Mouse (Mus musculus) midbrain, embryonic 16.5 days (tissue): ENCODE measurements around the gene Sgk1. TPM values are rescaled to one million over a fixed set of nuclear protein-coding genes. Genes with fewer than 3 reads are reported as not detected.

Experiments used
- ATAC-seq: fragments of 200-750 bp; cut with Nextera tagmentation; 2 replicates; pipeline ENCODE4 v1.8.0; 2017; ENCODE audit warnings: moderate TSS enrichment
- H3K27ac ChIP-seq: fragments of 300-500 bp; sonication (generic); 2 replicates; pipeline ENCODE4 v1.5.1; 2014; ENCODE audit warnings: mild to moderate bottlenecking, low read length, mixed read lengths
- H3K27me3 ChIP-seq: fragments of 300-500 bp; sonication (generic); 2 replicates; pipeline ENCODE4 v1.6.1; 2014; ENCODE audit warnings: low read depth, low read length, mixed read lengths; ENCODE audit not compliant: control insufficient read depth, insufficient read depth
- H3K36me3 ChIP-seq: fragments of 300-500 bp; sonication (generic); 2 replicates; pipeline ENCODE4 v1.6.1; 2014; ENCODE audit warnings: mild to moderate bottlenecking, low read length, moderate library complexity, mixed read lengths; ENCODE audit not compliant: control insufficient read depth, insufficient read depth
- H3K4me1 ChIP-seq: fragments of 300-500 bp; sonication (generic); 2 replicates; pipeline ENCODE4 v1.6.1; 2014; ENCODE audit warnings: mild to moderate bottlenecking, low read length, mixed read lengths; ENCODE audit not compliant: control insufficient read depth, insufficient read depth
- H3K4me2 ChIP-seq: fragments of 300-500 bp; sonication (generic); 2 replicates; pipeline ENCODE4 v1.6.1; 2014; ENCODE audit warnings: mild to moderate bottlenecking, low read length, mixed read lengths
- H3K4me3 ChIP-seq: fragments of 300-500 bp; sonication (generic); 2 replicates; pipeline ENCODE4 v1.5.1; 2014; ENCODE audit warnings: low read depth, mild to moderate bottlenecking, low read length, moderate library complexity, mixed read lengths
- H3K9ac ChIP-seq: fragments of 300-500 bp; sonication (generic); 2 replicates; pipeline ENCODE4 v1.6.1; 2014; ENCODE audit warnings: low read depth, low read length, mixed read lengths
- H3K9me3 ChIP-seq: fragments of 300-500 bp; sonication (generic); replicated peaks from 2 replicates; pipeline ENCODE4 v1.6.1; 2014; ENCODE audit warnings: mild to moderate bottlenecking, low read length, mixed read lengths; ENCODE audit not compliant: control insufficient read depth, poor library complexity, severe bottlenecking
- WGBS: fragments of 180-500 bp; shearing (Covaris S2); extraction: QIAGEN DNeasy Blood & Tissue Kit; methylation state at CpG from one replicate; pipeline ENCODE4 v1.1.7; 2014; 5-methylcytosine and 5-hydroxymethylcytosine counted together
- polyA plus RNA-seq: library from polyadenylated mRNA; unstranded; fragments of >200 nt; fragmentation: Nextera tagmentation; extraction: Ambion mirVana; gene quantifications from 2 replicates; pipeline ENCODE4 v1.2.1, GENCODE M21; 2015

Sgk1 gene
- polyA plus RNA-seq, 1 experiment from 2014 or later, result 47.9 TPM

GRCm38 (mm10) chr10:21845601-21846282, 36.2 kb upstream of the Sgk1 start:
- Histone ChIP-seq H3K36me3 (no peaks in the 10 kb centered on the region), H3K4me2 (no peak overlapping the region), H3K9ac (no peak overlapping the region), H3K4me3 (no peak overlapping the region), H3K9me3 (no peaks in the 10 kb centered on the region), H3K27ac (no peak overlapping the region), H3K4me1 (no peaks in the 10 kb centered on the region), H3K27me3 (no peaks in the 10 kb centered on the region)
- WGBS, result 71% methylated on average over 10 of the region's 10 CpGs
- ATAC-seq, result no peak

- H3K4me2 ChIP-seq, result no peak overlapping the region
- no peaks in the 10 kb centered on the region for H3K9me3 ChIP-seq
- 94% methylated on average over 9 of the region's 9 CpGs for WGBS
- no peaks in the 10 kb centered on the region for H3K36me3 ChIP-seq
- H3K4me1 ChIP-seq, result no peaks in the 10 kb centered on the region
- no peak overlapping the region for H3K27ac ChIP-seq
- no peak overlapping the region for H3K9ac ChIP-seq
- no peak for ATAC-seq
- no peak overlapping the region for H3K4me3 ChIP-seq
- no peaks in the 10 kb centered on the region for H3K27me3 ChIP-seq
These were observed 35.6 kb upstream of the Sgk1 start for GRCm38 (mm10) chr10:21846366-21846765.

- ATAC-seq, result no peak
- H3K9ac ChIP-seq, result no peak overlapping the region
- no peaks in the 10 kb centered on the region for H3K9me3 ChIP-seq
- H3K27me3 ChIP-seq, result no peaks in the 10 kb centered on the region
- WGBS, result 94% methylated on average over 11 of the region's 11 CpGs
- H3K4me2 ChIP-seq, result no peak overlapping the region
- no peaks in the 10 kb centered on the region for H3K36me3 ChIP-seq
- no peak overlapping the region for H3K4me3 ChIP-seq
- no peaks in the 10 kb centered on the region for H3K4me1 ChIP-seq
- H3K27ac ChIP-seq, result no peak overlapping the region
These were observed 34.8 kb upstream of the Sgk1 start for GRCm38 (mm10) chr10:21847026-21847820.

- Histone ChIP-seq H3K36me3 (no peaks in the 10 kb centered on the region), H3K27me3 (no peaks in the 10 kb centered on the region), H3K9ac (no peak overlapping the region), H3K9me3 (no peaks in the 10 kb centered on the region), H3K4me1 (no peaks in the 10 kb centered on the region), H3K4me3 (no peak overlapping the region), H3K4me2 (no peak overlapping the region), H3K27ac (no peak overlapping the region)
- WGBS, result 81% methylated on average over 16 of the region's 16 CpGs
- no peak for ATAC-seq
These were observed 33.9 kb upstream of the Sgk1 start for GRCm38 (mm10) chr10:21847931-21848670.

GRCm38 (mm10) chr10:21849251-21849650, 32.7 kb upstream of the Sgk1 start:
- ATAC-seq, result no peak
- Histone ChIP-seq H3K4me2 (no peak overlapping the region), H3K27me3 (no peaks in the 10 kb centered on the region), H3K9me3 (no peaks in the 10 kb centered on the region), H3K9ac (no peak overlapping the region), H3K36me3 (no peaks in the 10 kb centered on the region), H3K27ac (no peak overlapping the region), H3K4me3 (no peak overlapping the region), H3K4me1 (no peaks in the 10 kb centered on the region)
- WGBS, result 89% methylated on average over 8 of the region's 8 CpGs

DNA sequence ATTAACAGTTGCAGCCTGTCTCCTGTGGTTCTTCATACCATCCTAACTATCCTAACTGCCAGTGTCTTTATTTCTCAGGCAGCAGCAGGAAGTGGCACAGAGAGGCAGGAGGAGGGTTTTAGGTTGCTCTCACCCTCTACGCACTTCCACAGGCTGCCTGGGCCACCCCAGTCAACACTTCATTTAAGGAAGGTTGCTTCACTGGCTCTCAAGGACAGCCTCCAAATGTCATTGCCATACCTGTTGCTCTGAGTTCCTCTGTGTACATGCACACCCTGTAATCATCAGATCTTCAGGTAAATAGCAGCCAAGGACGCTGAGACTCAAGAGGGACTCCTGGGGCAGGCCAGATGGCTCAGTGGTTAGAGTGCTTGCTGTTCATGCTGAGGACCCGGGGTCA, 31.7 kb upstream of the Sgk1 start:
- H3K9me3 ChIP-seq, result no peaks in the 10 kb centered on the region
- H3K27ac ChIP-seq, result no peak overlapping the region
- H3K4me2 ChIP-seq, result no peak overlapping the region
- no peaks in the 10 kb centered on the region for H3K4me1 ChIP-seq
- H3K4me3 ChIP-seq, result no peak overlapping the region
- no peak overlapping the region for H3K9ac ChIP-seq
- no peaks in the 10 kb centered on the region for H3K27me3 ChIP-seq
- H3K36me3 ChIP-seq, result no peaks in the 10 kb centered on the region
- 93% methylated on average over 3 of the region's 3 CpGs for WGBS
- no peak for ATAC-seq

- Histone ChIP-seq H3K36me3 (no peaks in the 10 kb centered on the region), H3K27ac (no peak overlapping the region), H3K27me3 (no peaks in the 10 kb centered on the region), H3K9ac (no peak overlapping the region), H3K9me3 (no peaks in the 10 kb centered on the region), H3K4me1 (no peaks in the 10 kb centered on the region), H3K4me2 (no peak overlapping the region), H3K4me3 (no peak overlapping the region)
- WGBS, result 93% methylated on average over 6 of the region's 6 CpGs
- ATAC-seq, result no peak
These were observed 28.9 kb upstream of the Sgk1 start for GRCm38 (mm10) chr10:21853122-21853521.

GRCm38 (mm10) chr10:21853566-21854328, 28.2 kb upstream of the Sgk1 start:
- 95% methylated on average over 14 of the region's 14 CpGs for WGBS
- no peak for ATAC-seq

More at GRCm38 (mm10) chr10:21853566-21854328, 28.2 kb upstream of the Sgk1 start:
- Histone ChIP-seq H3K4me1 (no peaks in the 10 kb centered on the region), H3K9me3 (no peaks in the 10 kb centered on the region), H3K36me3 (no peaks in the 10 kb centered on the region), H3K27ac (no peak overlapping the region), H3K9ac (no peak overlapping the region), H3K4me3 (no peak overlapping the region), H3K27me3 (no peaks in the 10 kb centered on the region), H3K4me2 (no peak overlapping the region)
